Mouse (Mus musculus) heart, embryonic 16.5 days (tissue): Measurements from ENCODE around the gene Mrpl43. TPM values are rescaled to one million over a fixed set of nuclear protein-coding genes. Genes with fewer than 3 reads are reported as not detected.

Experiments
- ATAC-seq: fragments of 200-750 bp; cut with Nextera tagmentation; replicated peaks from 2 replicates; pipeline ENCODE4 v1.8.0; 2017; ENCODE audit warnings: moderate number of reproducible peaks; ENCODE audit not compliant: insufficient read depth, low FRiP score; ENCODE audit errors: extremely low read depth
- H3K27ac ChIP-seq: fragments of 300-500 bp; sonication (generic); 2 replicates; pipeline ENCODE4 v1.5.1; 2014; ENCODE audit warnings: mild to moderate bottlenecking, low read length, control low read depth, moderate library complexity
- H3K27me3 ChIP-seq: fragments of 300-500 bp; sonication (generic); 2 replicates; pipeline ENCODE4 v1.6.1; 2014; ENCODE audit warnings: low read length, mixed read lengths; ENCODE audit not compliant: control insufficient read depth, insufficient read depth
- H3K36me3 ChIP-seq: fragments of 300-500 bp; sonication (generic); 2 replicates; pipeline ENCODE4 v1.6.1; 2014; ENCODE audit not compliant: control insufficient read depth, insufficient read depth
- H3K4me1 ChIP-seq: fragments of 300-500 bp; sonication (generic); 2 replicates; pipeline ENCODE4 v1.6.1; 2014; ENCODE audit warnings: low read length, mixed read lengths; ENCODE audit not compliant: control insufficient read depth, insufficient read depth
- H3K4me2 ChIP-seq: fragments of 300-500 bp; sonication (generic); 2 replicates; pipeline ENCODE4 v1.6.1; 2014; ENCODE audit warnings: low read depth, mild to moderate bottlenecking, control low read depth, low read length
- H3K4me3 ChIP-seq: fragments of 300-500 bp; sonication (generic); 2 replicates; pipeline ENCODE4 v1.5.1; 2014; ENCODE audit warnings: mild to moderate bottlenecking, control low read depth, low read length
- H3K9ac ChIP-seq: fragments of 300-500 bp; sonication (generic); 2 replicates; pipeline ENCODE4 v1.6.1; 2014; ENCODE audit warnings: low read length, control low read depth
- H3K9me3 ChIP-seq: fragments of 300-500 bp; sonication (generic); replicated peaks from 2 replicates; pipeline ENCODE4 v1.6.1; 2016; ENCODE audit warnings: low read length; ENCODE audit not compliant: control insufficient read depth
- WGBS: fragments of 180-500 bp; shearing (Covaris S2); extraction: QIAGEN DNeasy Blood & Tissue Kit; methylation state at CpG from one replicate; pipeline ENCODE4 v1.1.7; 2014; 5-methylcytosine and 5-hydroxymethylcytosine counted together
- polyA plus RNA-seq: library from polyadenylated mRNA; unstranded; fragments of >200 nt; fragmentation: Nextera tagmentation; extraction: Ambion mirVana; gene quantifications from 2 replicates; pipeline ENCODE4 v1.2.1, GENCODE M21; 2015

The Mrpl43 gene
- polyA plus RNA-seq, 1 experiment from 2014 or later: 64.4 TPM

- peaks cover 12% of the 10 kb centered on the region for H3K36me3 ChIP-seq
- H3K9ac ChIP-seq: peak overlapping the region; percentile 95
- H3K4me3 ChIP-seq: peak overlapping the region; percentile 79
- no peaks in the 10 kb centered on the region for H3K9me3 ChIP-seq
- ATAC-seq: peak; percentile 7; the same call in 1 of the 2 replicates
- peak overlapping the region; percentile 100 for H3K27ac ChIP-seq
- no peaks in the 10 kb centered on the region for H3K27me3 ChIP-seq
- WGBS: under 1% methylated on average over 24 of the region's 25 CpGs
- H3K4me1 ChIP-seq: peaks cover 38% of the 10 kb centered on the region
- peak overlapping the region; percentile 96 for H3K4me2 ChIP-seq
These were observed 8.8 kb upstream of the Mrpl43 start for GRCm38 (mm10) chr19:45014981-45015402.

GRCm38 (mm10) chr19:45014335-45014971, 8.2 kb upstream of the Mrpl43 start, which contains the start of gene Lzts2:
Gene Lzts2, plus strand, starts transcription at chr19:45014414.
- 10% methylated on average over 10 of the region's 10 CpGs for WGBS
- Histone ChIP-seq H3K27ac (peak within 1 kb of the TSS; percentile 100), H3K9me3 (no peaks in the 10 kb centered on the region), H3K9ac (peak within 1 kb of the TSS; percentile 95), H3K4me3 (peak within 1 kb of the TSS; percentile 79), H3K36me3 (peaks cover 15% of the 10 kb centered on the region), H3K4me2 (peak within 1 kb of the TSS; percentile 96), H3K27me3 (no peaks in the 10 kb centered on the region), H3K4me1 (peaks cover 33% of the 10 kb centered on the region)
- ATAC-seq: no peak

GRCm38 (mm10) chr19:45013581-45014225, 7.5 kb upstream of the Mrpl43 start:
- no peaks in the 10 kb centered on the region for H3K27me3 ChIP-seq
- H3K9me3 ChIP-seq: no peaks in the 10 kb centered on the region
- H3K4me1 ChIP-seq: peaks cover 26% of the 10 kb centered on the region
- H3K36me3 ChIP-seq: peaks cover 15% of the 10 kb centered on the region
- H3K4me3 ChIP-seq: no peak overlapping the region
- 57% methylated on average over 6 of the region's 6 CpGs for WGBS
- H3K9ac ChIP-seq: peak overlapping the region; percentile 95
- no peak overlapping the region for H3K4me2 ChIP-seq
- ATAC-seq: no peak
- H3K27ac ChIP-seq: peak overlapping the region; percentile 100

GRCm38 (mm10) chr19:45012636-45013035, 6.4 kb upstream of the Mrpl43 start:
- Histone ChIP-seq H3K4me1 (peaks cover 35% of the 10 kb centered on the region), H3K4me2 (no peak overlapping the region), H3K36me3 (peaks cover 15% of the 10 kb centered on the region), H3K9me3 (no peaks in the 10 kb centered on the region), H3K9ac (peak overlapping the region; percentile 18; the same call in 1 of the 2 replicates), H3K4me3 (no peak overlapping the region), H3K27me3 (no peaks in the 10 kb centered on the region), H3K27ac (no peak overlapping the region)
- 37% methylated on average over 6 of the region's 6 CpGs for WGBS
- no peak for ATAC-seq

GRCm38 (mm10) chr19:45012219-45012618, 6.0 kb upstream of the Mrpl43 start:
- H3K27ac ChIP-seq: no peak overlapping the region
- no peak overlapping the region for H3K4me2 ChIP-seq
- H3K4me1 ChIP-seq: peaks cover 39% of the 10 kb centered on the region
- H3K4me3 ChIP-seq: no peak overlapping the region
- H3K9me3 ChIP-seq: no peaks in the 10 kb centered on the region
- 85% methylated on average over 8 of the region's 8 CpGs for WGBS
- H3K9ac ChIP-seq: no peak overlapping the region
- H3K36me3 ChIP-seq: peaks cover 15% of the 10 kb centered on the region
- H3K27me3 ChIP-seq: no peaks in the 10 kb centered on the region
- ATAC-seq: no peak

- Histone ChIP-seq H3K27ac (no peak overlapping the region), H3K27me3 (no peaks in the 10 kb centered on the region), H3K4me3 (no peak overlapping the region), H3K36me3 (peaks cover 15% of the 10 kb centered on the region), H3K9me3 (no peaks in the 10 kb centered on the region), H3K4me1 (peaks cover 37% of the 10 kb centered on the region), H3K4me2 (no peak overlapping the region), H3K9ac (no peak overlapping the region)
- no peak for ATAC-seq
- 79% methylated on average over 4 of the region's 4 CpGs for WGBS
These were observed 4.4 kb upstream of the Mrpl43 start for GRCm38 (mm10) chr19:45010646-45011045.

- H3K9me3 ChIP-seq: no peaks in the 10 kb centered on the region
- H3K4me3 ChIP-seq: peak overlapping the region; percentile 88
- 72% methylated on average over 20 of the region's 20 CpGs for WGBS
- peak overlapping the region; percentile 85 for H3K9ac ChIP-seq
- H3K4me1 ChIP-seq: peaks cover 24% of the 10 kb centered on the region
- ATAC-seq: no peak
- H3K27ac ChIP-seq: peak overlapping the region; percentile 89
- no peaks in the 10 kb centered on the region for H3K27me3 ChIP-seq
- H3K36me3 ChIP-seq: peaks cover 25% of the 10 kb centered on the region
- peak overlapping the region; percentile 81 for H3K4me2 ChIP-seq
These were observed 1.4 kb upstream of the Mrpl43 start for GRCm38 (mm10) chr19:45007425-45008191.

GRCm38 (mm10) chr19:45007021-45007420, 779 bp upstream of the Mrpl43 start:
- H3K27ac ChIP-seq: peak overlapping the region; percentile 89
- peak overlapping the region; percentile 85 for H3K9ac ChIP-seq
- H3K27me3 ChIP-seq: no peaks in the 10 kb centered on the region
- H3K9me3 ChIP-seq: no peaks in the 10 kb centered on the region
- peaks cover 24% of the 10 kb centered on the region for H3K4me1 ChIP-seq
- peak overlapping the region; percentile 81 for H3K4me2 ChIP-seq
- ATAC-seq: no peak
- H3K4me3 ChIP-seq: peak overlapping the region; percentile 88
- peaks cover 25% of the 10 kb centered on the region for H3K36me3 ChIP-seq
- WGBS: 27% methylated on average over 17 of the region's 17 CpGs
